Mouse (Mus musculus) ES-E14 (cell line): Measurements from ENCODE around the gene Uox.

Experiments used
- HCFC1 ChIP-seq: IDR thresholded peaks from 2 replicates; pipeline ENCODE4 v1.6.1; 2012; ENCODE audit warnings: low read length, inconsistent platforms, borderline replicate concordance; ENCODE audit not compliant: insufficient read depth
- ZC3H11A ChIP-seq: IDR thresholded peaks from 2 replicates; pipeline ENCODE4 v1.6.1; 2012; ENCODE audit warnings: low read depth, mild to moderate bottlenecking, inconsistent platforms, low read length, borderline replicate concordance
- ZNF384 ChIP-seq: IDR thresholded peaks from 2 replicates; pipeline ENCODE4 v1.6.1; 2012; ENCODE audit warnings: low read depth, low read length, inconsistent platforms

DNA sequence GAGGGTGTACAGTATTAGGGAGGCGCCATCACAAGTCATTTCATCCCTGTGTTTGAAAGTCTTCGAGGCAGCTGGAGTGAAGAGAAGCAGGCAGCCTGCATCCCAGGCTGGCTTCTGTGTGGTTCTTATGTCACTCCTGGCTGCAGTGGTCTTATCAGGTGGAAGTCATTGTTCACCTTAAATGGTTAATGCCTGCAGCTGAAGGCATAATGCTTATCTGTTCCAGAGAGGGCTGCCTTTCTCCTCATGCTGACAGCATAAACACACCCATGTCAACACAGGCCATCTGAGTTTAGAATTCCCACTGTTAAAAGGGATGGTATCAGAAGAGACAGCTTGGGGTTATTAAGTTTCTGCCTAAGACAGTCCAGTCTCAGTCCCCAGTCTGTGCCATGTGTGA is 31.0 kb downstream of the Uox start:
- TF ChIP-seq ZNF384 (no peak), ZC3H11A (no peak), HCFC1 (no peak)
